Mouse (Mus musculus): Measurements from ENCODE around the gene Slc1a5.

DNA sequence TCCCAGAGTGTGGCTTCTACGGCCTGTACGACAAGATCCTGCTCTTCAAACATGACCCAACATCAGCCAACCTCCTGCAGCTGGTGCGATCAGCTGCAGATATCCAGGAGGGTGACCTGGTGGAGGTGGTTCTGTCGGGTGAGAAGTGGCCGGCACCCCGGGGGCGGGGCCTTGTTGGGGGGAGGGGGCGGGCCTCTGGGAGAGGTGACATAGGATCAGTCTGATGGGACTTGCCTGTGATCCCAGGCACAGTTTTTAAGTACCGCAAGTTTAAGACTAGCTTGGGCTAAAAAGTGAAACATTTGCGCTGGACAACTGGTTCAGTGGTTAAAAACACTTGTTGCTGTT is 64.7 kb downstream of the Slc1a5 start:
- TF ChIP-seq TAL1 (IDR thresholded peaks at IDR 0.05; ENCODE audit: low read length) (no peak), GATA1 (IDR thresholded peaks at IDR 0.05; ENCODE audit: low read length) (no peak)
